Mouse (Mus musculus) lung, postnatal 36 days (tissue): ENCODE measurements around the gene Sema3e.

ENCODE experiments used
- DNase-seq: peaks from one replicate; pipeline ENCODE4 v3.0.0; 2022; ENCODE audit warnings: mixed read lengths

The Sema3e gene

DNA sequence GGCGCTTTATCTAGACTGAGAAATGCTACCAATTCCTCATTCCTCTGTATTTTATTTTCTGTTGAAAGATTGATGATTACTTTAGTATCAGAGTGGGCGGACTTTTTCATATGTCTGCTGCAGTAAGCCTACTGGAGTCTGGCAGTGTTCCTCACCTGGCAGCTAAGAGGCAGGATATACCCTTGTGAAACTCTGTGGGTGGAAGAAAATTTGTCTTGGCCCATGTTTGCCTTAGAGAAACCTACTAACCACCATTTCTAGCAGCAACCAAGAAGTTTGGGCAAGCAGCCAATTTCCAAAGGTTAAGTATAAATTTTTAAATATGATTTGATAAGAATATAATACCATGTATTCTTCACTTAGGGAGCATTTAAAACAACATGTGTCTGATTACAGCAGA, 63.0 kb downstream of the Sema3e start:
- peak; percentile 35 for DNase-seq

DNA sequence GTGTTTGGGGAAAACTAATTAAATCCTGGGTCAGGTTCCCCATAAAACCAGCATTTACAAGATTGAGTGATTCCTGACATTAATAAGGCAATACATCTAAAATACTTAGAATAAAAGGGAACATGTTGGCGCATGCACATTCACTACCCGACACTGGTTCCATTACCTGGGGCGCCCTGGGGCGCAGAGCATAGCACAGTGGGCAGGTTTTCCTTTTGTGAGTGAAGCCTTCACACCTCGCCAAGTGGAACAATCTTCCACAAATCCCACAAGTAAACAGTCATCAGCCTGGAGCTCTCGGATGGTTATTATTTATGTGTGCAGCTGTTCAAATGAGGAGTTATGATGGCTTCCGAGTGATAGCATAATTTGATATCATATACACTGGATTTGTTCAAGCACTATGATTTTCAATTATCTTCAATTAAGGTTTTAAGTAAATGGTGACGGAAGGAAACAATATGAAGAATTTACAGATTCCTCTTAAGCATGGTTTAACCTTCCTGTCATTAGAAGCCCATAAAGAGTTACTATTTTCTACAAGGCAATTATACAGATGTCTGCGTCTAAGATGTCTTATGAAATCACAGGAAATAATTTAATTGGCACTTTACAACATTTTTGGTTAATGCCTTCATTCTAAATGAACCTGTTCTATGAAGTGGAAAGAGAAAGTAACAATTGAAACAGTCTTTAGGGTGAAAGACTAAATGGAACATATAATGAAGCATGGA, 65.0 kb downstream of the Sema3e start:
- no peak for DNase-seq

DNA sequence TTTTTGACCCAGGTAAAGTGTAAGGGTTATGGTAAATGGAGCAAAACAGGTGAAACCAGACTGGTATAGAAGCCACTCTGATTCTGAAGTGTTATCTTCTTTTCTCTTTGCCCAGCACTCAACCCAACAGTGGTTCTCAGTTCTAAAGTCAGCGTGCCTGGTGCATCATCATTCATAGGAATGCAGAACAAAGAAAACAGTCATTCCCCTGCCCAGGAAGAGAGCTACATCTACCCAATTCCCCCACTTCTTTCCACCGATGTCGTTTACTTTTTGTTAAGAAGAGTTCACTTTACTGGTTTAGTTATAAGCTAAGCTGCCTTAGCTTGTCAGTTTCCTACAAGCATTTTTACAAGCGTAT, 65.5 kb downstream of the Sema3e start:
- DNase-seq: no peak

DNA sequence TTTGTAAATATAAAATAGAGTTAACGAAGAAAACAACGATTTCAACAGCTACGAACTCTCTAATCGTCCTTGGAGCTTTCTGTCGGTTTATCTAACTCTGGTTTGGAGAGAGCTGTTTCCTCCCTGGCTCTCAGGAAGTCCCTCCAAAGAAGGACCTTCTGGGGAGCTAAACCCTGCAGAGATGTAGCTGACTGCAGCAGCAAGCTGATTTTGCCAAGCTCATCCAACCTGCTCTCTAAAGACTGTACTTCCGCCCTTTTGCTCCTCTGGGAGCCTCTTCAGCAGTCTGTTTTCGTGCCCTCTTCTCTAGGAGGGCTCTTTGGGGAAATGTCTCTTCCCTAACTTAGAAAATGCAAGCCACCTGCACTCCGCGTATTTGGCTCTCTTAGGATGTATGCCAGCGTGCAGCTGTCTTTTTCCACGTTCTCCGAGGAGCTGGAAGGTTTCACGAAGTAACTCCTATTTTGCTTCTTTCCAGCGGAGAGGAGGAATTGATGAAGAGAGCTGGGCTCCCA, 67.2 kb downstream of the Sema3e start:
- DNase-seq: no peak

DNA sequence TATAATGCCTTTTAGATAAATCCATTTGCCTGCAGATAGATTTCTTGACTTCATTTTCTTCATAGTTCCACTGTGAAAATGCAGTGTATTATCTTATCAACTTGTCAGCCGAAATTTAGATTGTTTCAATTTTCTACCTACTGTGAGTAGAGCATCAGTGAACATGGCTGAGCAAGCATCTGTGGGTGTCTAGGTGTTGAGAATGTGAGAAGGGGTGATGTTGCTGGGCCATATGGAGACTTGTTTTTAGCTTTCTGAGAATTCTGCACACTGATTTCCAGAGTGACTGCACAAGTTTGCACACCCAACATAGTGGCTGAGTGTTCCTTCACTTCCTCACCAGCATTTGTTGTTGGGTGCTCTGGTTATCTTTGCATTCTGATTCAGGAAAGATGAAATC, 71.1 kb downstream of the Sema3e start:
- DNase-seq: no peak

DNA sequence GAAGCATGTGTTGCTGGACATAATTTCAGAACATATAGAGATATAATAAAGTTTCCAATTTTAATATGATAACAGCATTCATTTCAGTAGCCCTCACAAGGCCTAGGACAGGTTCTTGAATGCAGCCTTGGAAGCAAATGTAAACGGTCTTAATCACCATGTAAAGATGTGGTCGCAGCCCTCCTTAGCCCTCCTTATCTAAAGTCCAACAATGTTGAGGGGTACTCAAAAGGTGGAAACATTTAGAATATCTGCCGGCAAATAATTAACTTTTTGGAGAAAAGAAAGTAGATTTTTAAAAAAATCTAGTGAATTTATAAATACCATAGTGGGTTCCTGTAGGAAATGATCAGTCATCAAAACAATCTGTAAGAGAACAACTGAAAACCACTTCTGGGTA, 73.6 kb downstream of the Sema3e start:
- DNase-seq: no peak

DNA sequence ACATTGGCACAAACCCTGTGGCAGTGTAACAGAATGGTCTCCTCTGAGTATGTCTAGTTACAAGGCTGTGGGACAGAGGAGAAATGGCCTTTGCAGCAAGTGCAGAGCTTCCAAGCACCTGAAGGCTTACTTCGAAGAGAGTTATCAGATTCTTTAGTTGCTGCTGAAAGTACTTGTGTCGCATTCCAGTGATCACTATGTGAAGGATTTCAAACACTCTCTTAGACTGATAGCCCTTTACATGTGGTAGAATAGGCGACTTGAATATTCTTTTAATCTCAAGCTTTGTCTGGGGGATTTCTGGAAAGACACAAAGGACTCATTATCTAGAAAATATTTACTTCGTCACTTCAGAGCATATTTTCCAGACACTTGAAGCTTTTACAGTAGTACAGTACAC, 82.3 kb downstream of the Sema3e start:
- peak; percentile 7 for DNase-seq

DNA sequence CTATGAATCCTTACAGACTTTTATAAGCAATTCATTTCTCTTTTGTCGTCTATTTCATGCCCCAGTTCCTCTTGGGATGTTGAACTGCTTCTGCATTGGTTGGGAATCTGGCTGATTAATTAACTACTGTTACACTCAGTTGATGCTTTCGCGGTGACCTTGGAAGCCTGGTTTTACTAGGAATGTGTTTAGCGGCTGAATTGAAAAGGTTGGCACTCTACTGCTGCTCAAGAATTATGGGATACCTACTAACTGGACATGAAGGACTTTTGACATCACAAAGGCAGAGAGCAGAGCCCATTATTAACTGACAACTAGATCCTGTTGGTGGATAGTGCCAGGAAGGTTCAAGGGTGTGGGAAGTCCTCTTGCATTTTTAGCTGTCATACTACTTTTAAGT, 83.9 kb downstream of the Sema3e start:
- DNase-seq: no peak

DNA sequence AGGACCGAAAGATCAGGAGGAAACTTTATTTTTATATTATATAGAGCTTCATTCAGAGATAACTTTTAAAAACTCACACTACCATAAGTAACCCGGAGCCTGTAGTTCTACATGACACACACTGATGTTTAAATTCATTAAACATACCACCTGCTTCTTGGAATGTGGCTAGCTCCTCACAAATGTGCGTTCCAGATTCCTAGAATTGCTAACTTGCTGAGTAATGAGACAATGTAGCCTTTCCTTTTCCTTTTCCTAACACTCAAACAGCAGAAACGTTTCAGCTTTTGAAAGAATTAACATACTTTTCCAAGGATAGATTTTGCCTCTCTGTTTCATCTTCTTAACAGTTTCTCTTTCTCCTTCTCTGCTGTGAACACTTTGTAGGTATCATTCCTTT, 86.3 kb downstream of the Sema3e start:
- peak; percentile 15 for DNase-seq

DNA sequence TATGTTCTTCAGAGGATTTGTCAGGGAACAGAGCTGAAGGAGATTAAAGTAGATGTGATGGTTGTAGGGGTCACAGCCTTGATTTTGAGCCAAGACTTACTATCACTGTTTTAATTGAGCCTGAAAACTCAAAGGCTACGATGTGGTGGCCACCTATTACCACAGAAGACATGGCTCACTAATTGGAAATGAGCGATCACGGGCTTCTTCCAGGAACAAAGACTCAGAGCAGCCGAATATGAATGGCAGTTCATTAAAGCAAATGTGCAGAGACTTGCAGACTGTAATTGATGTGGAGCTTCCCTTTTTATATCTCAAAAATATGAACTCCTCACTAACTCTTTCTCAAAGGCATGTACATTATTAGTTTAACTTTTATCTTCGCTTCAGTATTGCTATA, 96.8 kb downstream of the Sema3e start:
- no peak for DNase-seq

DNA sequence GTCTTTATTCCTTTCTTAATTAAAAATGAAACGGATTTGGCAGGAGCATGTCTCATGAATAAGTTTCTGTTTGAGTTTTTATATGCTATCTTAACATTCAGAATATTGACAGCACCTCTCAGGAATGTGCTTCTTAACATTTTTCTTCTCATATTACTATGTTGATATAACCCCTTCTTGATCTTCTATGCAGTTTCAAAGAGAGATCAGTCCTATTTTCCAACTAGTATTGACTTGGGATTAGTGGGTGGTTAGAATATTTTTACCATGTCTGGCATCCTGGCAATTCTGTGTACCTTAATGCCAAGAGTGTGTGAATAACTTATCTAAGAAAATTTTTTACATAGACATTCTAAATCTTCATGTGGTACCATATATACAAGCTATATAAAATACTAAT, 101.5 kb downstream of the Sema3e start:
- no peak for DNase-seq

DNA sequence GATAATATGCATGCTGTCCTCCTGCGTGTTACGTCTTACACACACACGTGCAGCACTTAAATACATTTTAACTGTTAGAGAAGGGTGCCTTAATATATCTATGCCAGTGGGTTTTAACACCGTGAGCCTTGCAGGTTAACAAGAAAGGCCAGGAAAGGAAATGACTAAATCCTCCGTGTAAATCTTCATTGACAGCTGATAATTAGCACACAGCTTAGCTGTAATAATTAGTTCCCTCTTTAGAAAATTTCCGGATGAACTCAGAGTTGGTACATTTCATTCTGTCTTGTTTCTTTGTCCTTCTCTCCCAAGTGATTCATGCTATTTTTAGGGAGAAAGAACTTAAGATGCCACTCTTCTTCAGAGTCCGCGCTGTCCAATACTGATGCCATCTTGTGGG, 110.9 kb downstream of the Sema3e start:
- no peak for DNase-seq

DNA sequence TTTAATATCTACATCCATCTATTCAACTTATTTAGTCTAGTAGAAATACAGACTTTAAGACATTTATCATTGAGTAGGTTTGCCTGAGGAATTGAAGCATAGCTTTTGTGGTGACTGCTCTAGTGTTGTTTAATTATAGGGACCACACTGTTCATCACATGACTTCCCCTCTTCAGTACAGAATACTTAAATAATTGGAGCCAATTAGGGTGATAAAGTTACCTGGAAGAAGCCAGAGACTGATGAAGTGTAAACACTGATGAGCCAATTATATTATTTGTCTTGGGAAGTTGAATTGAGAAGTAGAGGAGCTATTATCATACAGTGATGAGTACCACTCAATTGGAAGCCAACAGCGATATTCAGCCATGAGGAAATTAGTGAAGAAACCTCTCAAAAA, 113.6 kb downstream of the Sema3e start:
- no peak for DNase-seq

DNA sequence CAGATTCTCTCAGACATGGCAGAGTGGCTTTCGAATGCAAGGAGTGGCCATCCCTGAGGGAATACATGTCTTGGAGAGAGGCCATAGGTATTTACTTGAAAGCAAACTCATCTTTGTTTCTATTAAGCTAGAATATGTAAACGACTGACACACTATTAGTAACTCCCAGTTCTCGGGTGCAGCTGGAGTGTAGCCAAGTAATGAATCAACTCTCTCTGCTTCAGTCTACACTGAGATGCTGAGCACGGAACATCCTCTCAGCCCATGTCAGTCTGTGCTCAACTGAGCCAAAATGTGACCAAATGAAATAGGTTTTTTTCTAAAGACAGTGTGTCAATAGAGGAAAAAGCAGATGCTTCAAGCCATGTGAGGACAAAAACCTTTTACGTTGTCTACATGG, 137.5 kb downstream of the Sema3e start:
- no peak for DNase-seq

DNA sequence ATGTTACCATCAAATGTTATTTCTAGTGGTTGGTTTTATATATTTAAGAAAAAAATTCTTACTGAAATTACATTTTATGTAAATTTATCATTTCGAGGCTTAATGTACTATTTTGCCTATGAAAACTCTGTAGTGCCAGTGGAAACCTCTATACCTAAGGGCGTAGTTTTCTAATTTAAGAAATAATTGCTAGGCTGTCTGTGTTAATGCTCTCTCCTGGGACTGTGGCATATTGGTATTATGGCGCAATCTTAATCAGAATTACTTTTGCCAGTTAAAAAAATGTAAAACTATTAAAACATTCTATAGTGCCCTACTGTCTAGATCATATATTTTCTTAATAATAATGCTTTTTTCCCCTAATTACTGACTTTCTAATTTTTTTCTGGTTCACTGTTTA, 138.2 kb downstream of the Sema3e start:
- no peak for DNase-seq

DNA sequence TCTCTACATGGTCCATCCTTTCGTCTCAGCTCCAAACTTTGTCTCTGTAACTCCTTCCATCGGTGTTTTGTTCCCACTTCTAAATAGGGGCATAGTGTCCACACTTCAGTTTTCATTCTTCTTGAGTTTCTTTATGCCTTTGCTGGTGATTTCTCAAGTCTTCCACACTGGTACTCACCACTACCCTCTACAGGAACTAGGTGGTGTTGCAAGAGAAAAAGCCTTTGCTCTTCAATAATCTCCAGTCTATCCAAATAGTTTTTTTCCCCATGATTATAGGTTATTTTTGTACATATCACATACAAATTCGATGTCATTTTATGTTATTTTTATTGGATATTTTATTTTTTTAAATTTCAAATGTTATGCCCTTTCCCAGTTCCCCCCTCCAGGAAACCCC, 142.7 kb downstream of the Sema3e start:
- peak; percentile 6 for DNase-seq

DNA sequence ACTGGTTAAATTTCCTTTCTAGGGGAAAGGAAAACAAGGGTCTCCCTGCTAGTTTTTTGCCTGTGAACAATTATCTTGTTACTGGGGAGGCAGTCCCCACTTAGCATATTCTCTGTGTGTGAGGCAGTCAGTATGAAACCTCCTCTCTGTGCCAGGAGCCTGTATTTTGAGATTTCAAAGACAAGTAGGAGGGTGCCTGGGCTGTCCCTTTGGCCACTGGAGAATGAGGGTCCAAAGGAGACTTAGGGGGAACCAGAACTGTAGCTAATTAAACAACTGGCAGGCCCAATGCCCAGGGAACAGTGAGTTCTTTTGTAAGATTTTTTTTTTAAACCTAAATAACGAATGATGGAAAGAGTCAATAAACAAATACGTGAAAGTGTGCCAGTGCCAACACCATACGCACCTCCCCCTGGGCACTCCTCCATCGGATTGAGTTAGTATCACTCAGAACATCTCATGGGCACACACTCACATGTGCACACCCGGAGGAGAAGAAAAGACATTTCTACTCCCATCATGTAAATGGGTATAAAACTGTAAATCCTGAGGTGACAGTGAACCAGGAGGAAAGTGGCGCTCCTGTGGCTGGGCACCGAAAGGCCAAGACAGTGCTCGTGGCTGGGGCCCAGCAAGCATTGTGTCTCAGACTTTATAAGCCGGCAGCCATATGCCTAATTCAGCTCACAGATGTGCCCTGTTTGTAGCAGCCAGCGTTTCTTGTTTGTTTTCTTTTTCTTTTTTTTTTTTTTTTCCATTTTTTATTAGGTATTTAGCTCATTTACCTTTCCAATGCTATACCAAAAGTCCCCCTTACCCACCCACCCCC, 148.5 kb downstream of the Sema3e start:
- no peak for DNase-seq

DNA sequence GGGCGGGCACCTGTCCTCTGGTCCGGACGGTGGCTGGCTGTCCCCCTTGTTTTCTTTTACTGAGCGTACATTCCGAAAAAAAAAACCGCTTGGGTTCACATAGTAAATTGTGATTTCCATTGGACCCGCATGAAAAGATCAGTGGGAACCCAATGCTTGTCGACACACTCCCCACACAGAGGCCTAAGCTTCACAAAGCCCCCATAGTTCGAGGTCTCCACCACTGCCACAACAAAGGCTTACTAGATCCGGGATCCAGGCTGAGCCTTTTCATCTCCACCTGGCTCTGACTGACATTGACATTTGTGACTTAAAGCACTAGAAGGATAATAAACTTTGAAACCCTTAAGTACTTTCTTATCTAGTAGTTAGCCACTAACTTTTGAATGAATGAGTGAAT, 155.5 kb downstream of the Sema3e start:
- DNase-seq: no peak

DNA sequence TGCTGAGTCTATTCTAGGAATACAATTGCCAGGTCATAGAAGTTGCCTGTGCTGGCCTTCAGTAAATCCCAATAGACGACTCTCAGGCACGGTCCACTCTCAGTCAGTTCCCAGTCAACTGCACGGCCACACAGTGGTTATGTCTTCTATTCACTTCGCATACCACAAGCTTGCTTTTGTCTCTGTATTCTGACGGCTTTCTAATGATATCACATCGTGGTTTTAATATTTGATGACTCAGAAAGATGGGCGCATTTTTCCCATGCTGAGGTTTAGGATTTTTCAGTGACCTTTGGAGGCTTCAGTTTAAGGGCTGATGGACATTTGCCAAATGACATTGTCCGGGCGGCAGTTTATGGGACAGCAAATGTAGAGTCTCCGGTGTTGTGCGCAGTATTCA, 157.1 kb downstream of the Sema3e start:
- no peak for DNase-seq

DNA sequence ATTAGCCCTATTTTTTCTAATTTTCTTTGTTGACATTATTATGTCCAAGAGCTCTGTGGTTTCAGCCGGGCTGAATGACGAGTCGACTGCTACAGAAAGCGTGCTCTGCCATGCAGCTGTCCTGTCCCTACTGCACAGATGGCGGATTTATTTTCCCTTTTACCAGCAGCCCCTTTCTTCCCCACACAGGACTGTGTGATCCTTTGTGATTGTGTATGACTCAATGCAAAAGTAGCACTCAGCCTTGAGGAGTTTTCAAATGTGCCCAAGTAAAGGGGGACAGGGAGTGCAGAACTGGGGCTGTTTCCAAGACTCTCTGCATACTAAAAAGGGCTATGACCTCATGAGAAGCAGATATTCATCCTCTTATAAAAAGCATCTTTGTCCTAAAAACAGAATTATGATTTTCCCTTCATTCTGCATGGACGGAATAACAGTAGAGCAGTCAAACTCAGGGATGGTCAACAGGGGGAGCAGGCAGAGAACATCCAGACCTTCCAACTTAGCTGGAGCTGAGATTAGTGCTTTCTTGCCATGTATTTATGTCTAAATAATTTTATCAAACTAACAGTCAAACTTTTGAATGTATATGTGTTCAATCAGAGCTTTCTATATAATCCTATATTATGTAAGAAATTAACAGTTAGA, 170.2 kb downstream of the Sema3e start:
- DNase-seq: no peak

DNA sequence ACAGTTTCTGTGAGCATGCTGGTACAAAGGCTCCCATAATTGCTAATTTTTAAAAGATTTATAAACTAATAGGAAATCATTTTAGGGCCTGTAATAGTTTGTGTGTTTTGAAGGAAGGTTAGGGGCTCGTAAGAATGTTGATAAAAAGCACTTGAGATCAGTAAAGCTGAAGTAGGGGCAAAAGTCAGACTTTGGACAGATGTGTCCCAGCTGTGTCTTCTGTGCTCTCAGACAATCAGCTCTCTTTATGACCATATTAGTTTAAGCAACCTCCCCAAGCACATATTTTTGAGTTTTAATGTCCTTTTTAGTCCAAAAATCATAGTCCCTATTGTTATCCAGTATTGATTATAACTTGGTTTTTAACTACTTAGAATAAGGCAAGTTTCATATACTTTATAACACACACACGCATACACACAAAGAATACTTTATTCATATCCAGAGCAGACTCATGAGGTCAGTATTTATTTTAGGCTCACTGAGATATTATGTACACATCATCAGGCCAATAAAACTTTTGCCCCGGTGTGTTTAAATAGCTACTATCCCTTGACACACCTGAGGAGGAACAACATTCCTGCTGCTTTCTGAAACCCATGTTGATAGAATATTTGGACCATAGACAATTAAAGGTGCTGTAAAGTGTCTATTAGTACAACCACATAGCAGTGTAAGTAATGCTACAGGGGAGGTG, 173.4 kb downstream of the Sema3e start:
- DNase-seq: no peak

DNA sequence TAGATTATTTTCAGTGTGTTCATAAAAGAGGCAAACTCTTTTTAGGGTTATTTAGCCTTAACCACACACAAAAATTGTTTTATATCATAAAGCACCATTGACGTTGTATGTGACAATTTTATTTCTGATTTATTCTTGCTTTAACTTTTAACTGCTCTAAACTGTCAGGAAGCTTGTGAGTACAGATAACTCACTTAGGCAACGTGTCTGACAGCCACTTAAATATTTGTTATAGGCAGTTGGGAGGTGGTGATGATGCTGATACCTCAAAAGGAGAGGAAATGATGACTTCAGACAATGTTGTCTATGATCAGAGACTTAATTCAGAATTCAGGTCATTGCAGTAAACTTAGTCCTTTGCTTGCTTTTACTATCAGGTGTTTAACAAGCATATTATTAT, 181.7 kb downstream of the Sema3e start:
- no peak for DNase-seq

DNA sequence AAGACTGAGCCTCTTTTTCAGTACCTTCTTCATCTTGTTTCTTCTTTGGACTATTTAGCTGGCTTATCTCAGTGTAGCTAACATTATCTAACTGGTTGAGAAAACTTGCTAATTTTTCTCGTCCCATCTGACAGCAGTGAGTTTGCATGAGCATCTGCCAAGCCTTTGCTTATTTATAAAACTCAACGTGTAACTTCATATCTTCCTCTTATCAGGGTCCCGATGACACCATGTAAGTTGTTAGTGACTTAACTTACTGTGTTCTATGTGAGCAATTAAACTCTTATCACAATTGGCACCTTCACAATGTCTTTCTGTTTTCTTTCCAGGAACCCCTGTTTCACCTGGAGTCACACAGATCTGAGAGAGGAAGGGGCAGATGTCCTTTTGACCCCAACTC, 184.9 kb downstream of the Sema3e start:
- DNase-seq: no peak
